Mouse (Mus musculus) G1E-ER4 (cell line): ENCODE measurements around the gene Gpr12. TPM values are rescaled to one million over a fixed set of nuclear protein-coding genes. Genes with fewer than 3 reads are reported as not detected.
"Not testable (repeated sequence)": the region's sequence is repeated elsewhere in the genome, so short reads cannot be mapped to it uniquely, and the experiment has no call there.

Experiments used
- GATA1 ChIP-seq: IDR thresholded peaks from one replicate; pipeline ENCODE4 v1.8.0; 2012; ENCODE audit warnings: low read length, inconsistent platforms
- polyA plus RNA-seq: library from polyadenylated mRNA; stranded (reverse); fragments of >175 nt; gene quantifications from 2 replicates; pipeline ENCODE4 v1.2.3, GENCODE M21; 2012

The Gpr12 gene
- polyA plus RNA-seq, 1 experiment = not detected

- TF ChIP-seq GATA1 = no peak
Observed at GRCm38 (mm10) chr5:146596612-146597502, 11.8 kb upstream of the Gpr12 start.

- no peak for TF ChIP-seq GATA1
Observed at GRCm38 (mm10) chr5:146592580-146592979, 7.5 kb upstream of the Gpr12 start.

- TF ChIP-seq GATA1 = no peak
Observed at GRCm38 (mm10) chr5:146591636-146592035, 6.6 kb upstream of the Gpr12 start.

- no peak for TF ChIP-seq GATA1
Observed at GRCm38 (mm10) chr5:146590987-146591386, 5.9 kb upstream of the Gpr12 start.

- no peak for TF ChIP-seq GATA1
Observed at GRCm38 (mm10) chr5:146586357-146587070, 1.5 kb upstream of the Gpr12 start.

GRCm38 (mm10) chr5:146585307-146585651 is 240 bp upstream of the Gpr12 start:
- TF ChIP-seq GATA1 = no peak

GRCm38 (mm10) chr5:146584156-146584477 is 922 bp downstream of the Gpr12 start:
- TF ChIP-seq GATA1 = no peak

- TF ChIP-seq GATA1 = no peak
Observed at GRCm38 (mm10) chr5:146576668-146577067, 8.4 kb downstream of the Gpr12 start.

GRCm38 (mm10) chr5:146567054-146567453 is 18.0 kb downstream of the Gpr12 start:
- TF ChIP-seq GATA1 = no peak

- no peak for TF ChIP-seq GATA1
Observed at GRCm38 (mm10) chr5:146564259-146564658, 20.8 kb downstream of the Gpr12 start.

GRCm38 (mm10) chr5:146555836-146556235 is 29.2 kb downstream of the Gpr12 start, which contains the start of gene Gm3415:
Gm3415 (plus strand) TSS chr5:146556136.
- TF ChIP-seq GATA1 = not testable (repeated sequence)

- TF ChIP-seq GATA1 = not testable (repeated sequence)
Observed at GRCm38 (mm10) chr5:146537347-146537746, 47.7 kb downstream of the Gpr12 start, which contains the start of gene Gm3409. Gm3409 (plus strand) TSS chr5:146537647.

Other genes with a start within 250 kb of the Gpr12 start
- gene Wasf3, start 200.3 kb downstream of the Gpr12 start, polyA plus RNA-seq = not detected in 2 replicates
- gene Gm6408, start 103.3 kb downstream of the Gpr12 start, polyA plus RNA-seq = not detected in 2 replicates
- gene Gm6370, start 93.9 kb downstream of the Gpr12 start, polyA plus RNA-seq = not detected in 2 replicates
- not detected in 2 replicates for gene 4930449I24Rik, start 82.8 kb downstream of the Gpr12 start, polyA plus RNA-seq
- gene Gm3402, start 71.1 kb downstream of the Gpr12 start, polyA plus RNA-seq = not detected in 2 replicates
- not detected in 2 replicates for gene Gm3404, start 59.4 kb downstream of the Gpr12 start, polyA plus RNA-seq
- gene Gm3409, start 47.6 kb downstream of the Gpr12 start, polyA plus RNA-seq = not detected in 2 replicates
- gene Gm3415, start 29.1 kb downstream of the Gpr12 start, polyA plus RNA-seq = not detected in 2 replicates
- 7.7 and 7.9 TPM in 2 replicates for gene Usp12, start 209.8 kb upstream of the Gpr12 start, polyA plus RNA-seq
- gene Rpl21, start 247.7 kb upstream of the Gpr12 start, polyA plus RNA-seq = 110 and 341 TPM in 2 replicates